Mouse (Mus musculus) cerebellum, adult 2 months (tissue): Measurements from ENCODE around the gene Mrpl49.

Experiments
- CTCF ChIP-seq: fragments of 200-500 bp; IDR thresholded peaks from 2 replicates; pipeline ENCODE4 v1.5.1; 2011; ENCODE audit warnings: low read depth, mild to moderate bottlenecking, control low read depth, low read length, moderate library complexity, borderline replicate concordance; ENCODE audit not compliant: insufficient read depth
- POLR2A ChIP-seq: fragments of 200-500 bp; IDR thresholded peaks from 2 replicates; pipeline ENCODE4 v1.6.1; 2011; ENCODE audit warnings: low read length, control low read depth, borderline replicate concordance; ENCODE audit not compliant: insufficient read depth

- TF ChIP-seq CTCF, result no peak
- TF ChIP-seq POLR2A, result no peak
Measured at GRCm38 (mm10) chr19:6082156-6082555, 24.6 kb upstream of the Mrpl49 start, which contains the start of gene Gm28374.
